Mouse (Mus musculus) CH12.LX (cell line): ENCODE data around the gene Ifi209.
"Not testable (repeated sequence)": the region's sequence is repeated elsewhere in the genome, so short reads cannot be mapped to it uniquely, and the experiment has no call there.

Source experiments
- CTCF ChIP-seq, 2 experiments: IDR thresholded peaks in 1 of 2; conservative IDR thresholded peaks in 1 of 2; 2 replicates each; pipeline ENCODE4 v1.5.1; 2011 to 2012; ENCODE audit warnings: low read depth in 2 of 2, low read length in 2 of 2, improper control_type of control experiment in 1 of 2, inconsistent platforms in 1 of 2, mild to moderate bottlenecking in 1 of 2, moderate library complexity in 1 of 2
- EP300 ChIP-seq: IDR thresholded peaks from 2 replicates; pipeline ENCODE4 v1.6.1; 2011; ENCODE audit warnings: low read length, improper control_type of control experiment
- MAZ ChIP-seq: IDR thresholded peaks from 2 replicates; pipeline ENCODE4 v1.6.1; 2012; ENCODE audit warnings: low read depth, mild to moderate bottlenecking, inconsistent platforms, low read length, improper control_type of control experiment, moderate library complexity
- MYC ChIP-seq: IDR thresholded peaks from 2 replicates; pipeline ENCODE4 v1.6.1; 2011; ENCODE audit warnings: low read depth, mild to moderate bottlenecking, improper control_type of control experiment, low read length
- POLR2A ChIP-seq: IDR thresholded peaks from 2 replicates; pipeline ENCODE4 v1.6.1; 2011; ENCODE audit warnings: low read depth, mild to moderate bottlenecking, improper control_type of control experiment, low read length

GRCm38 (mm10) chr1:173598838-173599494 is 31.8 kb upstream of the Ifi209 start, which contains the start of gene Ifi213:
- TF ChIP-seq EP300; CTCF (conservative IDR thresholded peaks at IDR 0.05 in 1 of 2, IDR thresholded peaks at IDR 0.05 in 1 of 2; ENCODE audit: low read depth in 2 of 2, low read length in 2 of 2); POLR2A; MYC; MAZ: not testable (repeated sequence)
